8 mouse cellular contexts compared by ENCODE assay signal in the genomic region with DNA sequence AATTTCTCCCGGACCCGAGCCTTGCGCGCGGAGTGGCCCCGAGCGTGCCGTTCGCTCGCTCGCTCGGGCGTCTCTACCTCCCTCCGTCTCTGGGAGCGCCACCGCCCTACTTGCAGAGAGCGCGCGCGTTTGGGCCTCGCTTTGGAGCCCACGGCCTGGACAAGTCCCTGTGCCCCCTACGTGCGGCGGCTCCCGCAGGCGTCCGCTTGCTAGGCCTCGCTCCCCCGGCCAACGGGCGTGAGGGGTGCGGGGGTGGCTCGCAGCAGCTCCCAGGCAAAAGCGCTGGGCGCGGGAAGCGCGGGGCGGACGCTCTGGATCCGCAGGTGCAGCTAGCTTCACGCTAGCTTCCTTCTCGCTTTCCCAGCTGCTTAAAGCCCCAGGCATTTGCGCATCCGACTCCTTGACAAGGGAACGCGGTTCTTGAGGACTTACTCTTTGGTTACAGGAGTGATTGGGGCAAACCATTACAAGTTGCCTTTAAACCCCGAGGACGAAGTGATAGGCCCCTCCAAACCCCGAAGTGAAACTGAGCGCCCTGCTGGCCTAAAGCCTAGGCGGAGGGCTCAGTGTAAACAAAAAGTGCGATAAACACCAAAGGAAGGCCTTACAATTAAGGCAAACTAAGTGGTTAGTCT.
DNase-seq lines count a peak whose midpoint lies in the region; ATAC-seq and TF ChIP-seq lines count a peak whose summit lies in the region.

No protein-coding gene starts in this region.

- H3K9me3 ChIP-seq in forebrain, postnatal 0 days (ENCODE audit: low read length) = no peaks in the 10 kb centered on the region
- no peaks in the 10 kb centered on the region for H3K9me3 ChIP-seq in hindbrain, embryonic 13.5 days

- DNase-seq in NIH3T3 (ENCODE audit: low read depth) = peak; percentile 79
- peak; percentile 74 to 80 for DNase-seq in cerebellum, adult 18-20 months
- DNase-seq in forebrain, postnatal 0 days = peak; percentile 83
- peak; percentile 53 for DNase-seq in left cerebral cortex, adult 11 months (ENCODE audit: low spot score)
- peak; percentile 57 for DNase-seq in lung, postnatal 25 days (ENCODE audit: low spot score)
- DNase-seq in right cerebral cortex, postnatal 14 days = peak; percentile 77
- peak; percentile 49 for DNase-seq in urinary bladder, postnatal 25 days (ENCODE audit: low spot score)

- TF ChIP-seq CTCF in forebrain, postnatal 0 days (IDR thresholded peaks at IDR 0.05; ENCODE audit: low read depth) = peak; percentile 54

- H3K4me3 ChIP-seq in forebrain, postnatal 0 days (ENCODE audit: low read depth, low read length) = peak overlapping the region; percentile 96
- peak overlapping the region; percentile 84 for H3K4me3 ChIP-seq in hindbrain, embryonic 13.5 days

- no peaks in the 10 kb centered on the region; the same call in 1 of the 2 replicates for H3K27me3 ChIP-seq in forebrain, postnatal 0 days (ENCODE audit: insufficient read depth, low read length)
- H3K27me3 ChIP-seq in hindbrain, embryonic 13.5 days = peaks cover 55% of the 10 kb centered on the region

- peak overlapping the region; percentile 82 for H3K9ac ChIP-seq in forebrain, postnatal 0 days
- peak overlapping the region; percentile 81 for H3K9ac ChIP-seq in hindbrain, embryonic 13.5 days

- H3K4me1 ChIP-seq in forebrain, postnatal 0 days (ENCODE audit: insufficient read depth) = peaks cover 4% of the 10 kb centered on the region
- H3K4me1 ChIP-seq in hindbrain, embryonic 13.5 days (replicated peaks) = peaks cover 34% of the 10 kb centered on the region

- peak overlapping the region; percentile 93 for H3K4me2 ChIP-seq in forebrain, postnatal 0 days (ENCODE audit: low read depth)
- peak overlapping the region; percentile 92 for H3K4me2 ChIP-seq in hindbrain, embryonic 13.5 days

- WGBS in forebrain, postnatal 0 days = under 1% methylated on average over 53 of the region's 54 CpGs
- 1% methylated on average over 45 of the region's 54 CpGs for WGBS in hindbrain, embryonic 13.5 days

- peak overlapping the region; percentile 98 for H3K27ac ChIP-seq in forebrain, postnatal 0 days (ENCODE audit: low read depth, low read length)
- peak overlapping the region; percentile 94 for H3K27ac ChIP-seq in hindbrain, embryonic 13.5 days

- ATAC-seq in forebrain, postnatal 0 days = peak; percentile 66
- ATAC-seq in hindbrain, embryonic 13.5 days (ENCODE audit: low FRiP score) = peak; percentile 51; the same call in 1 of the 2 replicates

- H3K36me3 ChIP-seq in forebrain, postnatal 0 days (ENCODE audit: insufficient read depth) = no peaks in the 10 kb centered on the region
- no peaks in the 10 kb centered on the region for H3K36me3 ChIP-seq in hindbrain, embryonic 13.5 days

Comparison
In these comparisons a context has a peak if more than half of its experiments do, and no peak if none do; other contexts are left out.
1. Peak in every context shown above with its lines: DNase-seq, ATAC-seq, H3K4me3 ChIP-seq and H3K27ac ChIP-seq.